Mouse (Mus musculus) thymus, postnatal 14 days (tissue): ENCODE measurements around the gene Serpina3a.
"Not testable (repeated sequence)": the region's sequence is repeated elsewhere in the genome, so short reads cannot be mapped to it uniquely, and the experiment has no call there.

Source experiments
- DNase-seq: peaks from one replicate; pipeline ENCODE4 v3.0.0; 2021

Gene Serpina3a

DNA sequence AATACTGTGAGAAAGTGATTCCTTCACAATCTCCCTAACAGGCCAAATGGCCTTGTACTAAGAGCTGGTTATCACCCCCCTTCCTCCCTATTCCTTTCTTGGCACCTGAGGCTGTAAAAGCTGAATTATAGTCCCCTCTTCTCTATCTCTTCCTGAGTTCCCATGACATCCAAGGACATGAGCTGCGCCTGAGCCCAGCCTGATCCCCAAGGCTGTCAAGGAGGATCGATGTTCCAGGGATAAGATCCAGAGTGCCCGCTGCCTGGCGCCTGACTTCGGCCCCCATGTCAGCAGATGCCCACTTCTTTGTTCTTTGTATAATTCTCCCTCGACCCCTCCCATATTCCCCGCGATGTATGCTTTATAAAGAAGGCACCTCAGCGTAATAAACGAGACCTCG, at the start of gene Serpina3a:
Gene Serpina3a, plus strand, starts transcription at position 392 of the 400 bp plus-strand sequence.
- DNase-seq: not testable (repeated sequence)

DNA sequence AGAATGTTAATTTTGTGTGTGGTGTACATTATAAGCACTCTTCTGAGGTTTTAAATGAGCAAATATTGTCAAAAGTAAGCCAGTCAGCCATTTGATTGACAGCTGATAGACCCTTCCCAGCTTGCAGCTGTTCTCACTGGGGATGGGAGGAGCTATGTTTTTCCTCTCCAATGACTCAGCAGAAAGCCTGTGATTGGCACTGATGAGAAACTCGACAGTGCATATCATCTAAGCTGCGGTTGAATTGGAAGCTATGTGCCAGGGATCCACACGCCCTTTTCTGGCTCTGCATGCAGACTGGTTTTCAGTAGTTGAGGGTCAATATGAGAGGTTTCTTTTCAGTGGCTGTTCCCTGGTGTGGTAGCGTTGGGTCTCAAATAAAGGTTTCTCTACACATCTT, 48.0 kb upstream of the Serpina3a start:
- DNase-seq: no peak

DNA sequence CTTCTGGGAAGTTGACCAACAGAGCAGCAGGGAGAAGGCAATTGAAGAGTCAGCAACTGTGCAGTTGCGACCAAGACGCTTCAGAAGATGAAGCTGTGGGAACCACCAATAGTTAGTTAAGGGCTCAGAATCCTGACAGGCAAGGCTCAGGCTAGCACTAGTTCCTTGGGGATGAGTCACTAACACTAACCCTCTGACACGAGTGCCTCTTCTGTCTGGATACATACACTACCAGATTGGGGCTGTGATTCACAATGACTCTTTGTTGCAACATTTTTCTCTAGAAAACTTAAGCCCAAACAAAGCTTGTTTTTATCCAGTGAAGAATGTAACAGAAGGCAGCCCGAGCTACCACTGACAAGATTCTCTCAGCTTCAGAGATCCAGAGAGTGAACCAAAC, 47.5 kb upstream of the Serpina3a start:
- DNase-seq: no peak

DNA sequence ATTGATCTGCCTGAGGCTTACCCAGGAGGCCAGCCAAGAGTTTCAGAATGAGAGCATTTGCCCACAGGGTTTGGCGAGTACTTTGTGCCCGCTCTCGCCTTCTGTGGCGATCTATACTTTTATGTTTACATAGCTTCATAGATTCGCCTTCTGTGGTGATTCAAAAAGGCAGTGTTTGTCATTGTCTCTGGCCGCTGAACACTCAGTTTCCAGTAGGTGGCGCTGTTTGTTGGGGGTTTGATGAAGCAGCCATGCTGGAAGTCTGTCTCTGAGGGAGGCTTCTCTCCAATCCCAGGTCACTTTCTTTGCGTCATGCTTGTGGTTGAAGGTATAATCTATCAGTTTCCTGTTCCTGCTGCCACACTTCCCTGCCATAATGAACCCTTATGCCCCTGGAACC, 46.3 kb upstream of the Serpina3a start:
- DNase-seq: peak; percentile 35

DNA sequence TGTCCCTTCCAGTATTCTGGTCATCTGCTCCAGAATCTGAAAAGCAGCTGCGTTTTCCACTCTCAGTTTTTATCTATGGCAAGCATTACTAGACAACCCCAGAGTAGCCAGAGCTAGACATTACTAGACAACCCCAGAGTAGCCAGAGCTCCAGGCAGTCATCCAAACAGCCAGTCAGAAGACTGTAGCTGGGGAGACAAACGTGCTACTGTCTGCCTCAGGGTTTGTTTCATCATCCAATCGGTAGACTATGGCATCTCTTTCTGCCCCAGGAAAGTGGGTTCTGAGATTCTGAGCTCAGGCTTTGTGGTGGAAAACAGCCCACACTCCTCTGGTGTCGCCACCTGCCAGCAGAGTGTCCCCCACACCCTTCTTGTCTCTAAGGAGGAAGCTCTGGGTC, 45.0 kb upstream of the Serpina3a start:
- no peak for DNase-seq

GRCm38 (mm10) chr12:104069620-104070019, 42.9 kb upstream of the Serpina3a start:
- DNase-seq: peak; percentile 44

GRCm38 (mm10) chr12:104071708-104072107, 40.8 kb upstream of the Serpina3a start:
- no peak for DNase-seq

DNA sequence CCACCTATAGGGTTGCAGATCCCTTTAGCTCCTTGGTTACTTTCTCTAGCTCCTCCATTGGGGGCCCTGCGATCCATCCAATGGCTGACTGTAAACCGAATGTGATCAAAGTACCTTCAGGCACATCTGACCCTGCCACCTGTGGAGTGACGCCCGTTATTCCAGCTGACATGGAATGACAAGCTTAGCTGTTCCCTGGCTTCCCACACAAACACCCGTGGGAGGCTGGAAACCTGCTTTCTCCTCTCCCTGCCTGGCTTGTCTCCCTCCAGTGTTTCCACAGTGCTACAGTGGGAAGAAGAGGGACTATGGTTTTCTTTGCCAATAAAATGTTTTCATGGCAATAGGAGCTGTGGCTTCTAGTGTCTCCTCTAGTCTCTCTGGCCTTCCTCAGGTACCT, 40.2 kb upstream of the Serpina3a start:
- DNase-seq: no peak

- DNase-seq: no peak
These were observed 22.4 kb upstream of the Serpina3a start for GRCm38 (mm10) chr12:104090119-104090518.

- no peak for DNase-seq
These were observed 21.2 kb upstream of the Serpina3a start for GRCm38 (mm10) chr12:104091303-104091702.

- DNase-seq: no peak
These were observed 11.8 kb upstream of the Serpina3a start, which contains the start of gene Serpina5 for GRCm38 (mm10) chr12:104100768-104101167. Gene Serpina5 (plus strand): TSS chr12:104101113.

DNA sequence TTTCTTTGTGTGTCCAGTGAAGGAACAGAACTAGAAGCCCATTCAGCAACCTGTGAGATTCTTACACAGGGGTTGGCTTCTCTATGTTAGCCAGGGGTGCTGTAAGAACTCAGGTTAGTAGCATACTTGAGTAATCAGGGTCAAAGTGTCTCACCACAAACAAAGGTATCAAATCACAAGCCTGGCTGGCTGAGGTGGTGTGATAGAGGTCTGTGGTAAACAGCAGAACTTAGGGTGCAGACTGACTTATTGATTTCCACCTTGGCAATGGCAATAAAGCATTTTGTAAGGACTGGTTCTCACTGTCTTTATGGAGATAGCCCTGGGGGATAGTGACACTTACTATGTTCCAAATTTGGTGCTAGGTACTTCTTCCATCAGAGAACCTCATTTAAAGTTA, 6.7 kb upstream of the Serpina3a start:
- DNase-seq: no peak

GRCm38 (mm10) chr12:104106919-104107318, 5.6 kb upstream of the Serpina3a start:
- DNase-seq: no peak

- DNase-seq: no peak
These were observed 4.0 kb upstream of the Serpina3a start for GRCm38 (mm10) chr12:104108507-104108906.

GRCm38 (mm10) chr12:104114921-104115579, 2.5 kb downstream of the Serpina3a start:
- DNase-seq: no peak

- no peak for DNase-seq
These were observed 10.6 kb downstream of the Serpina3a start for GRCm38 (mm10) chr12:104123097-104123496.

- DNase-seq: no peak
These were observed 11.5 kb downstream of the Serpina3a start for GRCm38 (mm10) chr12:104123996-104124395.

DNA sequence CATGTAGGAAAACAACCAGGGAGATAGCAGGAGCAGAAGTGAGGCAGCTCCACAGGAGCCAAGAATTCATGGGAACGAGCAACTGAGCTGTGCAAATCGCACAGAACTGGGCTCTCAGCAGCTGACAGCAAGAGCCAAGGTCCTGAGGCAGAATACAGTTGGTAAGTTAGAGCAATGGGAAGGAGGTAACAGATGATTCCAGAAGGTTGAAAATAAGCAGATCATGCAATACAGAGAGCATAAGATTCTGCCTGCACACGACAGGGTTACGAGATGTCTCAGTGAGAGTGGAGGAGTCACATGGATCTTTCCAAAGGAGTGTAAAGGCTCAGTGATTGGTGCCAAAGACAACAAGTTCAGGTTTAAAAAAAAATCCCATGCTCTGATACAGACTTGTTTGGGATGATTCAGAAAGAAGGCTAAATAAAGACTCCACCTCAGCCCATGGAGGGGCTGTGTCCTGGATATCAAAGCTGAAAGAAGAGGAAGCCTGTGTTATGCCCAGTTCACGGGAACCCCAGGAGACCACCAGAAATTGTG, 12.6 kb downstream of the Serpina3a start:
- DNase-seq: no peak

DNA sequence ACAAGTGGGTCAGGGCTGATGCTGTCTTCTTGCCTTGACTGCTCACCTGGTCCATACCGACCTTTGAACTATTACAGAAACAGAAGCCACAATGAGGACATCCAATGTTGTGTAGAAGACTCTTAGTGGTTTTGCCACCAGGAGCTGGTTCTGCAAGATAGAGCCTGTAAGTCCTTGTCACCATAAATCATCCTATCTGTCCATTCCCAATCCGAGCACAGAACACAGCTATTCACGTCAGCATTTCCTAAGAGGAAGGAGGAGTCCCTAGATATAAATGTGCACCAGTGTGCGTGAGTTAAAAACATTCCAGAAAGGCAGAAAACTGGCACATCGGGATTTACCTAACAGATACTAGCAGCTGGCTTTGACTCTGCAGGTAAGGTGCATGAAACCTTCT, 15.2 kb downstream of the Serpina3a start, which contains the start of gene Serpina3b:
Gene Serpina3b, plus strand, starts transcription at position 301 of the 400 bp plus-strand sequence.
- no peak for DNase-seq

DNA sequence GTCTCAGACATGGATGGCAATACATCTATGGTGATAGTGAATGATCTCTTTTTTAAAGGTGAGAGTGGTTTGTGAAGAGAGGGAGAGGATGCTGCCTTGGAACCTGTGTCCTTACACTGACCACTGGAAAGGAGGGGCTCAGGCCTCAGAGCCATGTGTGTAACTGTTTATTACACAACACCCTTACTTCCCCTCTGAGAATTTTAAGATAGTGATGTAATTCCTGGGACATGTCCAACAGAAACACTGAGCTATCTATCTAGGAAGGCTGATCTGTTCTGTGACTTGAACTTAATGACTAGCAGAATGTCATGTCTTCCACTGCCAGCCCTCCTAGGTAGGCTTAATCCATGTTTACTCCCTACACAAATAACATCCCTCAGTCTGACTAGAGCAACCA, 18.5 kb downstream of the Serpina3a start:
- DNase-seq: no peak

GRCm38 (mm10) chr12:104138216-104138615, 25.7 kb downstream of the Serpina3a start:
- no peak for DNase-seq

DNA sequence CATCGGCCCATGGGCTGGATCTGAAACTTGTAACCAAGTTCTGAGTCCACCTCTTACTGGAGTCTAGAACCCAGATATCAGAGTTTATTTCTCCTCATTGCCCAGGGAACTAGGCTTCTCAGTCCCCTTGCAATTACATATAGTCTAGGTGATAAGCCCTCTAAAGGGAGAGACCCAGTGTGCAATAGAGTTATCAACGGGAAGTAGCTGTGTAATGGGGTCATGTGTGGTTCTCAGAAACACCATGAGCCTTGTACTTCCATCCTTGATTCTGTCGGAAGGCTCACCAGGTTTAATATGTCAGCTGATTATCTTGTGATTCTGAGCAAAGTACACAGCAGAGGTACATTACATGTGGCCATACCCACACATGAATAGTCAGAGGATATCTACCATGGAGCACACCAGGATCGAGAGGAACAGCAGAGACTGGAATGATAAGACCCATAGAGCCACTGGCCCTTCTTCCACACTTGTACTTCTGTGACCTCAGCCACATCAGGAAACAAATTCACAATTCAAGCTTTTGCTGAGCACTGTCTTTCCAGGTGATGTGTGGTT, 28.1 kb downstream of the Serpina3a start:
- DNase-seq: no peak

GRCm38 (mm10) chr12:104141506-104141905, 29.0 kb downstream of the Serpina3a start:
- no peak for DNase-seq

GRCm38 (mm10) chr12:104142427-104142826, 29.9 kb downstream of the Serpina3a start:
- no peak for DNase-seq
